Mouse (Mus musculus) hematopoietic stem cell, adult 5-6 weeks (primary cell): ENCODE results near the gene Pdia5. TPM values are rescaled to one million over a fixed set of nuclear protein-coding genes. Genes with fewer than 3 reads are reported as not detected.

Experiments
- ATAC-seq, 2 experiments: fragments of 125-278 bp in 1 of 2; replicated peaks in 1 of 2; 2 replicates each; pipeline ENCODE4 v1.8.0; 2016 to 2017; ENCODE audit warnings: inconsistent platforms in 2 of 2, mild to moderate bottlenecking in 2 of 2, moderate number of reproducible peaks in 2 of 2, low read depth in 1 of 2, moderate TSS enrichment in 1 of 2; ENCODE audit not compliant: low FRiP score in 2 of 2, poor library complexity in 2 of 2, severe bottlenecking in 2 of 2, insufficient read depth in 1 of 2, low TSS enrichment in 1 of 2
- total RNA-seq: library from RNA; stranded (forward); fragments of 172-1452, 232-1000 nt; gene quantifications from 2 replicates; pipeline ENCODE4 v1.2.3, GENCODE M21; 2017

The Pdia5 gene
- total RNA-seq, 1 experiment from 2014 or later: 4.8 TPM

DNA sequence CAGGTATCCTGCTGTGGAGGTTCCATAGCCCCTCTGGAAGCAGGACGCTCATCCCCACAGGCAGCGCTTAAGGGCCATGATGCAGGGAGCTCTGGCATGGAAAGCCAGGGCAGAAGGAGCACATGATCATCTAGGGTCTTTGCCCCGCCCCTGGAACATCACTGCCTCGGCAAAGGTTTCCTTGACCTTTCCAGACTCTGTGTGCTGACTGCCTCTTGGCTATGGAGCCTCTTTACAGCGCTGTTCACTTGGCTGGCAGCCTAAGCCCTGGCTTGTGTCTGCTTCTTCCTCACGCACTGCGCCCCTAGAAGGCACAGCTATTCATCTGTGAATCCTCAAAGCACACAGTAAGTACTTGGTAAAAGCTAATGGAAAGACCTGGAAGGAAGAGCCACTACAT lies 27.7 kb downstream of the Pdia5 start:
- ATAC-seq: no peak

DNA sequence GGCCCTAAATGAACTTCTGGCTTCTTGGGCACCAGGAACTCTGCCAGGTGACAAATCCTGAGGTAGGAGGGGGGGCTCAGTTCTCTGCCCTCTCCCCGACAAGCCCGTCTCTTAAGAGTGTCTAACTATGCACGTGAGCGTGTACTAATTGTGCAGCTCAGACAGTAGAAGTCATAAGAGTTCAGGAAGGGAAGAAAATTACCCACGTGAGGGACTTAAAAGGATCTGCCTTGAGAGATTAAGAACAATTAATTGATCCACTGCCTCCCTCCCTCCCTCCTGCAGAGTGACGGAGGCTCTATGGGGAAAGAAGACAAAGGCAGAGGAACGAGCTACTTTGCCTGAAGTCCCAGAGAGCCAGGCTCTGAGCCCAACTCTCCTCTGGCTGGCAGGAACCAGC lies 31.1 kb downstream of the Pdia5 start:
- ATAC-seq: no peak

DNA sequence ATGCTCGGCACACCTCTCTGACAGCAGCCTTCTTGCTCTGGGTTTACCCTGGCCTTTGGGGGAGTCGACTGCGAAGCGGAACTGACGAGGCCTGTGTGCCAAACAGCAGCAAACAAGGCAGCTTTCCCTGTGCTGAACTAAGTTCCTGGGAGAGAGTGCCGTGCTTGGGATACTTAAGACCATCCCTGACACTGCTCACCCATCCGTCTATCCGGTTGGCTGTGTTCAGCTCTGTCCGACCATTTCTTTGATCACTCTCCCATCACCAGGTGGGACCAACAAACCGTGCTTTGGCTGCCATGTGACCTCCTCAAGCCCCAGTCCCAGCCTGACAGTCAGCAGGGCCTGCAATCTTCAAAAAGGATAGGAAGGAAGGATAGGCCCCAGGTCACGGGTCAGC lies 32.4 kb downstream of the Pdia5 start:
- ATAC-seq: no peak

DNA sequence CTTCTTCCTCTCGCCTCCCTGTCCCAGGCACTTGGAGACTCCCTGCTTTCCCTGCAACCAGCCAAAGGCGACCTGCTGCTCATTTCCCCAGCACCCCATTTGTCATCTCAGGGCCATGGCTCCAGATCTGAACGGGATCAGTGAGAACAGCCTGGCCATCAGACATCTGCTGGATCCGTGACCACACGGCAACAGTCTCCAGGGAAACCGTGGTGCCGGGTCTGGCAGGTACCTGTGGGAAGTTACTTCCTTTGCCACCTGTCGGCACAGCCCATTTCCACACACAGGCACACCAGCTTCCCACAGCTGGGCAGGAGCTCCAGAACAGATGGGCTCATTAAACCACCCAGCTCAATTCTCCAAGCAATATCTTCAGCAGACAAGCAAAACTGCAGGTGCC lies 33.2 kb downstream of the Pdia5 start:
- no peak for ATAC-seq

DNA sequence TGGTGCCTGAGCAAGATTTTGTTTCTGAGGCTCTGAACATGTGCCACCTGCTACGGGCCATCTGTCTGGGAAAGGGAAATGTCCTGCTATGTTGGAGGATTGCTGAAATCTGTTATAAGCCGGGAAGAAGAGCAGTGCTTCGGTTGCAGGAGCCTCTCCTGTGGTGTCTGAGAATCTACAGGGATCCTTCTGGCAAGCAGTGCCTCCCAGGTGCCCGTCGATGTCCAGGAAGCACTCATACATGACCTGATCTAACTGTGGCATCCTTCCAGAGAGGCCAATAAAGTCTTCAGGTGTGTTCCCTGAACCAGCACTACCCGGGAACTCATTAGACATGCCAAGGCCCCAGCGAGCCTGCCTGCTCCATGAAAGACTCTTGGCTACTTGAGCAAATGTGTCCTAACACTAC lies 33.7 kb downstream of the Pdia5 start:
- no peak for ATAC-seq

DNA sequence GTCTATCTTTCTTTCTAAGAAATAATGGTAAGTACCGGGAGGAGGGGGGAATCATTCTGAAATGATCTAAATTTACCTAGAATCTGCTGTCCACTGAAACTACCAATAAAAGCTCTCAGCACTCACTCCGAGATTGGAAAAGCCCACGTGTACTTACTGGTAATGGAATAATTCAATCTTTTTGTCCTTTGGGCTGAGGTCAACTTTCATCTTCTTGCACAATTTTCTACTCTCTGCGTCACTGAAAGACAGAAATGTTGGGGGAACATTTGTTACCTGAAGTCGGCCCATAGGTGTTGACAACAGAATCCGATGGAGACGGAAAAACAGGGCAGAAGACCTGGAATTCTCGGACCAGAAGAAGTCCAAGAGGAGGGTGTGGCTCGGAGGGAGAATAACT lies 34.4 kb downstream of the Pdia5 start:
- ATAC-seq: no peak

DNA sequence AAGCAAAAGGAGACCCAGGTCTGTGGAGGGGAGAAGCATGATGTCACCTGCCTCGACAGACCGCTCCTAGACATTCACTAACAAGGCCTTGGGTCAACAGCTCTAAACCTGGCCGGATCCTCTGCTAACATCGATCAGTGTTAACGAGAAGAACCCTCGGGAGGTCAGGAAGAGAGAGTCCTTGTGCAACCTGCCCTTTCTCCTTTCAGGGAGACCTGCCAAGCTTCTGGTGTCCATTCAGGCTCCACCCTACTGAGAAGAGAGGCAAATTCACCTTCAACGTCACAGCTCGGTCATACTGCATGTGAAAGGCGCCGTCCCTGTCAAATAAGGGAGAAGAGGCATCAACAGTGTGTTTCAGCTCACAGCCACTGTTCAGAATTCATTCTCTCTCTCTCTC lies 34.9 kb downstream of the Pdia5 start:
- ATAC-seq: no peak

DNA sequence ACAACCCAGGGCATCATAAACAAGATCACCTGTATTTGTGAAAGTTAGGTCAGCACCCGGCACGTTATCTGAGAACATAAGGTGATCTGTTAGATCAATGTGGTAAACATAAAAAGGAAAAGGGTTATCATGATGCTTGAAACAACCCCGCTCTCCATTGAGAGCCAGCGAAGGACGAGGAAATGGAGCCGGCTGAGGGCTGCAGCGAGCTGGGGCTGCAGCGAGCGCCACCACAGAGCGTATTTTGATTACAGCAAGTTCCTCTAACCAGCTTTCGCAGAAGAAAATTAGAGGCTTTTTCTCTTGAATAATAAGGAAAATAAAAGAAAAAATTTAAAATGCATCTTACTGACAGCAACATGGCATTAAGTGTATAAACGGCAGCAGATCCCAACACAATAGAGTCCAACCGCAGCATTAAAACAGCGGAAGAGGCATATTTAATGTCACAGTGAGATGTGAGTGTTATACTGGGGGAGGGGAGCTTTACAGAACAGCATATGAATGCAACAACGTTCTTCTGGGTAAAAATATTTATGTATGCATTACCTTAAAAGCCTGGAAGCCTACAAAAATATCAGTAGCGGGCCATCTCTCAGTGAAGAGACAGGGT lies 40.5 kb downstream of the Pdia5 start:
- ATAC-seq: no peak

DNA sequence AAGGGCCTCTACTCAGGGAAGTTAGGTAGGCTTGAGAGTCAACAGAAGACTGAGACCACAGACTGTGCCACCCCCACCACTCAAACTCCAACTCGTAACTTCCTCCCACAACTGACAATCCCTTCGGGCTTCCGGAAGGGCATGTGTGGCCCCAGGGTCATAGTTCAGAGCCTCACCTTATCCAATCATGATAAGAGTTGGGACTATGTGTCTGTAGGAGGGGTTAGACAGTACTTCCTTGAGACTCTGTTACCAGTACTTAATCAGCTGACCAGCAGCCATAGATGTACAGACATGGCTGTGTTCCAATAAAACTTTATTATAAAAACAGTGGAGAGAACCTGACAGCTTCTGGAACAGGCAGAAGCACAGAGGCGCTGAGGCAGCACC lies 48.7 kb downstream of the Pdia5 start:
- no peak for ATAC-seq

DNA sequence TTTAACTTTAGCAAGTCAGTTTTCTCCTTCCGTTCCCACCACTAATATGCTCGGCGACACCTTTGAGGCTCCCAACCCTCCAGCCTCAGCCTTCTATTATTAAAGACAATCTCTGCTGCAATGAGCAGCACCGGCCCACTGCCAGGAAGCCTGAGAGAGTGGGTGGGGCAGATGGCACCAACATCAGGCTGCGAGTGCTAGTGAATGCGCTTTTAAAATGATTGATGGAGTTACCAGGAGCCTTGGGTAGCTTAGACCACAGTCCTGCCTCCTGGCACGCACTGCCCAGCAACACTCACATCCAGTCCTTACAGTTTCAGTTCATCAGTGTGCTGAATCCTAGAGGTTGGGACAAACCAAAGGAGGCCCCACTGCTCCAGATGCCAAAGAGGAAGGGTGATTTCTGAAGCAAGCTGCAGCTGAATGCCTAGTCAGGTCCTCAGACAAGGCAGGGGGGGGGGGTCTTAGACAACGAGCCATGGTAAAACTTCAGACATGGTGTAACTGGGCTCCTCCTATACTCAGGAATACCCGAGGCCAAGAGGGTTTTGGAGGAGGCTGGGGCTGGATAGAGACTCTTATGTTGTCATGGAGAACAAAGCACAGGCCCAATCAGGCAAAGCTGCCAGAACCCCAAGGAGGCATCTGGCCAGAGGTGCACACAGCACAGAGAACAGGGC lies 49.2 kb downstream of the Pdia5 start:
- no peak for ATAC-seq

DNA sequence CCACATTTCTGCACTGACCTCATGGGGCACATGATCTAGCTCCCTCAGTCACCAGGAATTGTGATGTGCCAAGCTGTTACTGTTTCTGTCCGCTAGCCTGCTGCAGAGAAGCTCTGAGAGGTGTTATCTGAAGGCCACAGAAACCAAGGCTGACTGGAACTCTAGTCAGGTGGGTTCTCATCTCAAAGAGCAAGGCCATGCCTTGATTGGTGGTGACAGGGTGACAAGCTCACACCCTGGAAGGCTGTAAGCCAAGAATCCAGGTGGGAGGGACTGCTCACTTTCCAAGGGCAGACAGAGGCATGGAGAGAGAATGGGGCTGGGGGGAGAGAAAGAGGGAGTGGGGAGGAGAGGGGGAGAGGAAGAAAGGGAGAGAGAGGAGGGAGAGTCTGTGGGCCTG lies 51.6 kb downstream of the Pdia5 start:
- no peak for ATAC-seq

DNA sequence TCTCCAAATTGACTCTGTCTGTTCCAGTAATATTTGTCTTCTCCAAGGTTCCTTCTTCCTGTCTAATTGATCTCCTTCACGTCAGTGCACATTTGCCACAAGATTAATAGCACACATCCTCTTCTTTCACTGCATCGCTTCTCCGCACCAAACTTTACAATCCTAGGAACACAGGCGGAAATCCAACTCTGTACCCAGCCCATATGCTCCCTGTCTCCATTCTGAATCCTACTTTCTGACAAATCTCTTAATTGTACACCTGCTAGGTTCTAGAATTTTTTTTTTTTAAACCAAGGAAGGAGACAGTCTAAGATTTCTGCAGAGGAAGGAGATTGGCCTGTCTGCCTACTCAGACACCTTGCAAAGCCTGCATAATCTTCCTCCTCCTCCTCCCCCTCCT lies 59.1 kb downstream of the Pdia5 start:
- no peak for ATAC-seq

DNA sequence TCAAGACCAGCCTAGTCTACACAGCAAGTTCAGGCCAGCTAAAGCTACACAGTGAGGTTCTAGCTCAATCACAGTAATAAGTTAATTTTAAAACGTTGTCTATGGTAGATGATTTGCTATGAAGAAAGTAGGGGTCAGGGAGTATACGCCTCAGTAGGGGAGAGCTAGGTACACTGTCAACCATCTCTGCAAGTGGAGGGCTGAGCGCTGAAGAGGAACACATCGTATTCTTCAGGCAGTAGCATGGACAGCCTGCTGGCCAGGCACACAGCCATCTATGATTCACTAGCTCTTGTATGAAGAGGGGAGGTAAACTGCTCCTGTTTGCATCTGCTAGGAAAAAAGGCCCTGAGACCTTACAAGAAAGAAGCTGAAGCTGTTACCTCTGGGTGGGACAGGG lies 65.7 kb downstream of the Pdia5 start:
- ATAC-seq: no peak

DNA sequence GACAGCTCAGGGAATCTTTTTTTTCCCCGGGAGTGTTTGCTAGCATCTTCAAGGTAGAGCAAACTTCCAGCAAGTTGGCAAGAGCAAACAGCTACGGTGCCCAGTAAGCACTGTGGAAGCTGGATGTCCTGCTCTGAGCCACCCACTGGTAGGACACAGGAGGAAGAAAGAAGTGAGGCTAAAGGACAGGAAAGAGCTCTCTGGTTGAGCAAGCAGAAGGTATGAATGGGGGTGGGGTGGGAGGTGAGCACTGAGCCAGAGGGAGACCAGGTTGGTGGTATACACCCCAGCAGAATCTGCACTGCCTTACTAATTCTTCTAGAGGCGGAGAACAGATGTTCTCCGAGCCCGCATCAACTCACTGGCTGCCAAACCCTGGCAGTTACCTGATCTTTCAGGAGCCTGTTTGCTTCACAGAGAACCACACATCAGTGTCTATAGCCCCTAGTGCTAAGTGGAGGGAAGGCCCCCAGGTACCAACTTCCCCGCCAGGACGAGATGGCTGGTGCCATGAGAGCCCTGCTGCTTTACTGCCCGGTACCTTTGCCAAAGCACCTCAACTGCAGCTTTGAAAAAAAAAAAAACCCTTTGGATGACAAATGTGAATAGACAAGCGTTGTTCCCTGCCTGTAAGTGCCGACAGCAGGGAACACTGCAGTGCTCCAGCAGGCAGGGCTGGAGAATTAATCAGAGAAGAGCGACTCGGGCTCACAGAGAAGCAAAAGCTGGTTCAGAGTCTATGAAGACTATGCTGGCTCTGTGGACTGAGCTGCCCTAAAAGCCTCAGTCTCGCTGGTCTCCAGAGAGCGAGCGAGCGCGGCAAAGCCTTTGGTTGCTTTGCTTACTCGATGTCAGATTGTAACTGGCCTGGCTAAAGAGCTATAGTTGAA lies 67.2 kb downstream of the Pdia5 start:
- no peak for ATAC-seq

DNA sequence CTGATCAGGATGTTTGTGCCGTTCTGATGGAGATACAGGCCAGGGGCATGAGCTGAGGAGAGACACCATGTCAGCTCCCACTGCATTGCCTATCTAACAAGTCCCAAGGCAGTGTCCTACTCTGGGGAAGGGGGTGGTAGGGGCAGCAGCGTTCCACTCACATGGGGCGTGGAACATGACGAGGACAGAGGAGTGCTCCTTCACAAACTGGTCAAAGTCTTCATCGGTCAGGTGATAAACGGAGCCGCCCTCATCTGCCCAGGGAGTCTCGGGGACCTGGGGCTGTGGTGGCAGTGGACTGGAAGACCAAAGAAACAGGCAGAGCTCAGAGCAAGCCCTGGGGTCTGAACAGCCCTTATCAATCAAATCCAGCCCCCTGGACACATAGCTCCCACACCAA lies 68.0 kb downstream of the Pdia5 start:
- ATAC-seq: 0 out of 4 replicates have a peak, but pooled peaks of 1 of the 2 experiments have one; percentile 9

DNA sequence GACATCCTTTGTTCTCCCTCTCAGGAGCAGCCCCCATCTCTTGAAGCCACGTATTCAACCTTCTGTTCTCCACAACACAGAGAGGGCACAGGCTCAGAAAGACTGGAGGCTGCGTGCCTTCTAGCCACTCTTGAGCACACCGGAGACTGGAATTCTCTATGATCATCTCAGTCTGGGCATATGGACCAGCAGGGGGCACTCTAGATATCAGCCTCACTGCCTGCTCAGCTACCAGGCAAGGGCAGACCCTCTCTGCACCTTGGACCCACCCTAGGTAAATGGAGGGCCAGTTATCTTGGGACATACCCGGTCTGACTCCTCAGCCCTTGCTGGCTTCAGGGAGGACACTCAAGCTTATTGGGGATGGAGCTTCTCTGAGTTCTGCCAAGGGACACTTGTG lies 68.5 kb downstream of the Pdia5 start:
- no peak for ATAC-seq

DNA sequence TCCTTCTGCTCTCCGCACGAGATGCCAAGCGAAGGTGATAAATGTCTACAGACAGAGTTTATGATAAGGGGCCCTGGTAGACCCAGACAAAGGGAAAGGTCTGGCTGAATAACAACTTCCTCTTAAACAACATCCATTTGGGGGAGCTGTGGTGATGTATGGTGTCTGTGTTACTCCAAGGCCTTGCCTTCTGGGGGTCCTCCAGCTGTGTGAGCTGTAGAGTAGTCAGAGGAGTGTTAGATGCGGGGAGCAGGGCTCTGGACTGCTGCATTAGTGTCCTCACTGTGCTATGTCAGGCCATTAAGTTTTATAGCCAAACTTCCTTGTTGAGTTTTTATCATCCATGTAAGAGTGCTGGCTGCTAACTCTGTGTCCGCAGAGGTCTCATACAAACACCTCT lies 76.1 kb downstream of the Pdia5 start:
- no peak for ATAC-seq

DNA sequence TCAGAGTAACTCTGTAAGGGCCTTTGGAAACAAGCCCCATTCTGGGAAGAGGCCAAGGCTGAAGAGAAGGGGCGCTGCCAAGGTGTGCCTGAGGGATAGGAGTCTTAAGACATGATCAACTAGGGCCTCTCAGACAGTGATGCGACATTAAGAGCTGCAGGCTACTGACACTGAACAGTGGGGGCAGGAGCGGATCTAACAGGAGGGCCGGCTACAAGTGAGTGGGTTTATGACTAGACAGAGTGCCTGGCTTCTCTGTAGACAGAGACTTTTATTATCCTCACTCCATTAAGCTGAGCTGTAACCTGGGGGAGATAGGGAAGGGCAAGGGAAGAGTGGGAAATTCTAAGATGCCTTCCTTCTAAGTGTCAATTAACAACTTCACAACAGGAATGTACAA lies 84.0 kb downstream of the Pdia5 start:
- no peak for ATAC-seq
